Mouse (Mus musculus) right cerebral cortex, postnatal 25 days (tissue): ENCODE measurements around the gene Sdccag8.

ENCODE experiments used
- DNase-seq: peaks from one replicate; pipeline ENCODE4 v3.0.0; 2022

The Sdccag8 gene

GRCm38 (mm10) chr1:176992517-176992916 lies 178.1 kb downstream of the Sdccag8 start:
- no peak for DNase-seq

- no peak for DNase-seq
Measured at GRCm38 (mm10) chr1:176993141-176994010, 178.9 kb downstream of the Sdccag8 start.

GRCm38 (mm10) chr1:176994087-176994486 lies 179.6 kb downstream of the Sdccag8 start:
- no peak for DNase-seq

- no peak for DNase-seq
Measured at GRCm38 (mm10) chr1:176994707-176995418, 180.4 kb downstream of the Sdccag8 start.

GRCm38 (mm10) chr1:176995419-176995775 lies 180.9 kb downstream of the Sdccag8 start:
- DNase-seq, result no peak

- DNase-seq, result no peak
Measured at GRCm38 (mm10) chr1:176996166-176996565, 181.7 kb downstream of the Sdccag8 start.

GRCm38 (mm10) chr1:176996630-176997201 lies 182.3 kb downstream of the Sdccag8 start:
- no peak for DNase-seq

- DNase-seq, result no peak
Measured at GRCm38 (mm10) chr1:176997254-176997653, 182.8 kb downstream of the Sdccag8 start.

GRCm38 (mm10) chr1:176997711-176998689 lies 183.5 kb downstream of the Sdccag8 start:
- no peak for DNase-seq

GRCm38 (mm10) chr1:176999011-176999410 lies 184.6 kb downstream of the Sdccag8 start:
- no peak for DNase-seq

- DNase-seq, result no peak
Measured at GRCm38 (mm10) chr1:177002951-177003350, 188.5 kb downstream of the Sdccag8 start.

GRCm38 (mm10) chr1:177004041-177004741 lies 189.7 kb downstream of the Sdccag8 start:
- no peak for DNase-seq

- no peak for DNase-seq
Measured at GRCm38 (mm10) chr1:177007405-177007804, 192.9 kb downstream of the Sdccag8 start.

- DNase-seq, result no peak
Measured at GRCm38 (mm10) chr1:177008777-177009176, 194.3 kb downstream of the Sdccag8 start.

GRCm38 (mm10) chr1:177010041-177010440 lies 195.6 kb downstream of the Sdccag8 start:
- DNase-seq, result no peak

- no peak for DNase-seq
Measured at GRCm38 (mm10) chr1:177010607-177011302, 196.3 kb downstream of the Sdccag8 start.

GRCm38 (mm10) chr1:177011688-177012087 lies 197.2 kb downstream of the Sdccag8 start:
- no peak for DNase-seq

- DNase-seq, result no peak
Measured at GRCm38 (mm10) chr1:177012774-177013173, 198.3 kb downstream of the Sdccag8 start.

- DNase-seq, result no peak
Measured at GRCm38 (mm10) chr1:177013313-177013712, 198.9 kb downstream of the Sdccag8 start.

- no peak for DNase-seq
Measured at GRCm38 (mm10) chr1:177013776-177014175, 199.3 kb downstream of the Sdccag8 start.

GRCm38 (mm10) chr1:177014346-177014745 lies 199.9 kb downstream of the Sdccag8 start:
- DNase-seq, result no peak
